Mouse (Mus musculus) thymus, postnatal 25 days (tissue): ENCODE results near the gene Dapk3.
A peak's percentile ranks its signal among the peaks of the same experiment; 100 is the strongest.
"Not testable (repeated sequence)": the region's sequence is repeated elsewhere in the genome, so short reads cannot be mapped to it uniquely, and the experiment has no call there.

Source experiments
- DNase-seq: peaks from one replicate; pipeline ENCODE4 v3.0.0; 2022

Gene Dapk3

DNA sequence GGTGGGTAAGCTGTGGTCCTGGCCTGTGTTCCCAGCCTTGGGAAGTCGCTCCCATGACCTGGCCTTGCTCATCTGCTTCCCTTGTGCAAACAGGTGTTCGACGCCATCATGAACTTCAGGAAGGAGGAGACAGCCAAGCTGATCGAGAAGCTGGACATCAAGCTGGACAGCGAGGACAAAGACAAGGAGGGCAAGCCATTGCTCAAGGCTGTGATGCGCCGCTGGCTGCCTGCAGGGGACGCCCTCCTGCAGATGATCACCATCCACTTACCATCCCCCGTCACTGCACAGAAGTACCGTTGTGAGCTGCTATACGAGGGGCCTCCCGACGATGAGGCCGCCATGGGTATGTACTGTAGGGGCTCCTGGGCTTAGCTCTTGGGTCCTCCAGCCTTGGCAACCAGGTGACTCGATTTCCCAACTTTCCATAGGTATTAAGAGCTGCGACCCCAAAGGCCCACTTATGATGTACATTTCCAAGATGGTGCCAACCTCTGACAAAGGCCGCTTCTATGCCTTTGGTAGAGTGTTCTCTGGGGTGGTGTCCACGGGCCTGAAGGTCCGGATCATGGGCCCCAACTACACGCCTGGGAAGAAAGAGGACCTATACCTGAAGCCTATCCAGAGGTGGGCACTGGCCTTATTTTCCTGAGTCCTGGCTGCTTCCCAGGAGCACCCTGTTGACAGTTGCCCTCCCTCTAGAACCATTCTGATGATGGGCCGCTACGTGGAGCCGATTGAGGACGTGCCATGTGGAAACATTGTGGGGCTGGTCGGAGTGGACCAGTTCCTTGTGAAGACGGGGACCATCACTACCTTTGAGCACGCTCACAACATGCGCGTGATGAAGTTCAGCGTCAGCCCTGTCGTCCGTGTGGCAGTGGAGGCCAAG, 3.1 kb upstream of the Dapk3 start:
- no peak for DNase-seq

DNA sequence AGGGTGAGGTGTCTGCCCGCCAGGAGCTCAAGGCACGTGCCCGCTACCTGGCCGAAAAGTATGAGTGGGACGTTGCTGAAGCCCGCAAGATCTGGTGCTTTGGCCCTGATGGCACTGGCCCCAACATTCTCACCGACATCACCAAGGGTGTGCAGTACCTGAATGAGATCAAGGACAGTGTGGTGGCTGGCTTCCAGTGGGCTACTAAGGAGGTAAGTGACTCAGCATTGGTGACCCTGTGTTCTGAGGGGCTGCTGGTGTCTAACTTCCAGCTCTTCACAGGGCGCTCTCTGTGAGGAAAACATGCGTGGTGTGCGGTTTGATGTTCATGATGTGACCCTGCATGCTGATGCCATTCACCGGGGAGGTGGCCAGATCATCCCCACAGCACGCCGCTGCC, 1.9 kb upstream of the Dapk3 start:
- no peak for DNase-seq

DNA sequence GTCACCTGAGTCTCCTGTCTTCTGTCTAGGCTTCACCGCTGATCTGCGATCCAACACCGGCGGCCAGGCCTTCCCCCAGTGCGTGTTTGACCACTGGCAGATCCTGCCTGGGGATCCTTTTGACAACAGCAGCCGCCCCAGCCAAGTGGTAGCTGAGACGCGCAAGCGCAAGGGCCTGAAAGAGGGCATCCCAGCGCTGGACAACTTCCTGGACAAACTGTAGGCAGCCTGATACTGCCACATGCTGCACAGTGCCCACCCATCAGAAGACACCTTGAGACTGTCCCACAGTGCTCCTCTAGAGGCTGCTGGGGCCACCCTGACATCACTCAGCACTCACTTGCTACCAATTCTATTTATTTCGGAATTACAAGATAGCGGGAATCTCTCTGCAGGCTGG, 945 bp upstream of the Dapk3 start:
- not testable (repeated sequence) for DNase-seq

DNA sequence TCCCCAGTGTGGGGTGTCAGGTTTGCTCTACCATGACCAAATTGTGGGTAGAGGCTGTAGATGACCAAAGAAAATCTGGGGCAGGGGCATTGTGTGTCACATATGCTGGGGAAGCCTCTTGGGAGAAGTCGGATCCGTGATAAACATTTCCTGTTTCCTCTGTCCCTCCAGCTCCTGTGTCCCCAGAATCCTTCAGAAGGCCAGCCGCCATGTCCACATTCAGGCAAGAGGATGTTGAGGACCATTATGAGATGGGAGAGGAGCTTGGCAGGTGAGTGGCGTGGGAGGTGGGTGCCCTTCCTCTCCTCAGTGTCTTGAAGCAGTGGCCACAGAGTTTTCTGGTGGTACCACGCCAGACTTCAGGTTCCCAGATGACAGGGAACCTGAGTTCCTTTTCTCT, 1.0 kb downstream of the Dapk3 start, which contains the start of gene 4930442H23Rik:
4930442H23Rik (minus strand) TSS at position 45 of the 400 bp plus-strand sequence.
- no peak for DNase-seq

DNA sequence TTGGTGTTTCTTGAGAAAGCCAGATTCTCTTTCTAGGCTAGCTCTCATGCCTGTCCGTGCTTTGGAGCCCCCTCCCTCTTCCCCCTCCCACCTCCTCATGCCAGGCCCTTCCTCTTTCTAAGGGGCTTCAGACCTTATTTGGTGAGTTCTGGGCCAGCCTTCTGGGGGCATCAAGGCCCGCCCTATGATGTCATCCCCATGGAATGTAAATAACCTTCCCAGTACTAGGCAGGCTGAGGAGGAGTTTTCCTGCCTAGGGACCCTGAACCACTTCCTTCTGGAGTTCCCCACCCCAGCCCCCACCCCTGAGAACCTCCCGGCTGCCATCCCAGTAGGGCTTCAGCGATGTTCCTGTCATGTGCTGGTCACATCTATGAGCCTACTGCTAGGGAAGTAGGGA, 2.0 kb downstream of the Dapk3 start:
- DNase-seq, result no peak

DNA sequence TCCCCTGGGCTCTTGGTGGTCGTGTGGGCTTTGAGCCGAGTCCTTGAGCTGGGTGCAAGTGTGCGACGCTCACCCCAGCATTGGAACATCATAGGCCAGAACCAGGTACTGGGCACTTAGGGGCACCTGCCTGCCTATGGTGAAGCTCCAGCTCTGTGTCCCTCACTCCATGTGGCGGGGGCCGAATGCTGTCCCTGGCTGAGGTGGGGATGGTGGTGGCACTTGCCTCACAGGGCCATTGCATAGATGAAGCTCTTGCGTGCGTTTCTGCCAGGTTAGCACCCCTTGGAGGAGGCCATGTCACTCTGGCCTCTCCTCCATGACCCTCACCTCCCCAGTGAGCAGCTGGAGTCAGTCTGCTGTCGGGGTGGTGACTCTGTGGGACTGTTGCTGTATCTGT, 4.4 kb downstream of the Dapk3 start:
- no peak for DNase-seq

DNA sequence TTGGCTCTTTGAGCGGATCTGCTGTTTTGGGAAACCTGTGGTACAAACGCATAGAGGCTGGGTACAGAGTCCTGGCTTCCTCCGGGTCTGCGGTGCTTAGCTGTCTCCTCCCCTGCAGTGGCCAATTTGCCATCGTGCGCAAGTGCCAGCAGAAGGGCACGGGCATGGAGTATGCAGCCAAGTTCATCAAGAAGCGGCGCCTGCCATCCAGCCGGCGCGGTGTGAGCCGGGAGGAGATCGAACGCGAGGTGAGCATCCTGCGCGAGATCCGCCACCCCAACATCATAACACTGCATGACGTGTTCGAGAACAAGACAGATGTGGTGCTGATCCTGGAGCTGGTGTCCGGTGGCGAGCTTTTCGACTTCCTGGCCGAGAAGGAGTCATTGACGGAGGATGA, 7.0 kb downstream of the Dapk3 start:
- no peak for DNase-seq

DNA sequence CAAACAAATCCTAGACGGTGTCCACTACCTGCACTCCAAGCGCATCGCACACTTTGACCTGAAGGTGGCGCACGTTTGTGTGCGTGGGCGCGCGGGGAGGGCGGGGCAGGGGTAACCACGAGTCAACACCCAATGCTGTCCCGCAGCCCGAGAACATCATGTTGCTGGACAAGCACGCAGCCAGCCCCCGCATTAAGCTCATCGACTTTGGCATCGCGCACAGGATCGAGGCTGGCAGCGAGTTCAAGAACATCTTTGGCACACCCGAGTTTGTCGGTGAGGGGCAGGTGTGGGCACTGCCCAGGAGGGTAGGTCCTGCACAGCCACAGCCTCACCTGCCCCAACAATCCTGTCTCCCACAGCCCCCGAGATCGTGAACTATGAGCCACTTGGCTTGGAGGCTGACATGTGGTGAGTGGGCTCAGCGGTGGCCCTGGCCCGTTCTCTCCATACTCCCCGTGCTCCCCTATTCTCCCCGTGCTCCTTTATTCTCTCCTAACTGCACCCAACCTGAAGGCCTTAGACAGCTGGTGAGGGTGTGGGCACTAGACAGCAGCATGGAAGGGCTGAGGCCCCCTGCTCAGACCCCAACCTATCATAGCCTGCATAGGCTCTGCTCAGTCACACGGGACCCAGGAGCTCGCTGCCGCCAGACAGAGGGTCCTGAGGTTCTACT, 7.6 kb downstream of the Dapk3 start:
- DNase-seq, result no peak

DNA sequence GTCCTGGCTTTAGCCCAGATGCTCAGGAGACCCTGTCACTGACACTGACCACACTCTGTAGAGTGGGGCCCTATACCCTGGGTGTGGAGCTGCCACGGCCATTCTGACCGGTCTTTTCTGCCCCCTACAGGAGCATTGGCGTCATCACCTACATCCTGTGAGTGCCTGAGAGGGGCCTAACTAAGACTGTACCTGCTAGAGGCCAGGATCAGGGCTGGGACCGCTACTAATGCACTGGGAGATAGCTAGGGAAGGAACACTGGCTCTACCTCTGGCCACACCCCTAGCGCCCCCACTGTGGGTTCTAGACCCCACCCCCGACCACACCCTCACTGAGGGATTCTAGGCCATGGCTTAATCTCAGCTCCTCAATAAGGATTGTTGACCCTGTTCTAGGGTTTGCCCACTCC, 8.1 kb downstream of the Dapk3 start:
- no peak for DNase-seq

DNA sequence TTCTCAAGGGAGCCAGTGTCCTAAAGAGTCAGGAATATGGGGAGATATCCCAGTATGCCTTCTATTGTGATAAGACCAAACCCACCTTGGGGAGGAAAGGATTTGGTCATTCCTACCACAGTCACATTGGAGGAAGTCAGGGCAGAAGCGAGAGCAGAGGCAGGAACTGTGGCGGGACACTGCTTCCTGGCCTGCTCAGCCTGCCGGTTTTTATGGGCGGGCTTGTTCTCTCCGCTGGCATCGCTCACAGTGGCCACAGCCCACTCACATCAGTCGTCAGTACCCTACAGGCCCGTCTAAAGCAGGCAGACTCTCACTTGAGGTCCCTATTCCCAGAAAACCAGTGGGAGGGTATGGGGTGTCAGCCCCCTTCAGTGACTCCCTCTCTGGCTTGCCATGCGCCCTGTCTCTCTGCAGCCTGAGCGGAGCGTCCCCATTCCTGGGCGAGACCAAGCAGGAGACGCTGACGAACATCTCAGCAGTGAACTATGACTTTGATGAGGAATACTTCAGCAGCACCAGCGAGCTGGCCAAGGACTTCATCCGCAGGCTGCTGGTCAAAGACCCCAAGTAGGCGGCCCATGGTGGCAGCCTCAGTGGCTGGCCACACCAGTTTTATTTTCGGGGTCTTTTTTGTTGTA, 8.7 kb downstream of the Dapk3 start:
- no peak for DNase-seq

DNA sequence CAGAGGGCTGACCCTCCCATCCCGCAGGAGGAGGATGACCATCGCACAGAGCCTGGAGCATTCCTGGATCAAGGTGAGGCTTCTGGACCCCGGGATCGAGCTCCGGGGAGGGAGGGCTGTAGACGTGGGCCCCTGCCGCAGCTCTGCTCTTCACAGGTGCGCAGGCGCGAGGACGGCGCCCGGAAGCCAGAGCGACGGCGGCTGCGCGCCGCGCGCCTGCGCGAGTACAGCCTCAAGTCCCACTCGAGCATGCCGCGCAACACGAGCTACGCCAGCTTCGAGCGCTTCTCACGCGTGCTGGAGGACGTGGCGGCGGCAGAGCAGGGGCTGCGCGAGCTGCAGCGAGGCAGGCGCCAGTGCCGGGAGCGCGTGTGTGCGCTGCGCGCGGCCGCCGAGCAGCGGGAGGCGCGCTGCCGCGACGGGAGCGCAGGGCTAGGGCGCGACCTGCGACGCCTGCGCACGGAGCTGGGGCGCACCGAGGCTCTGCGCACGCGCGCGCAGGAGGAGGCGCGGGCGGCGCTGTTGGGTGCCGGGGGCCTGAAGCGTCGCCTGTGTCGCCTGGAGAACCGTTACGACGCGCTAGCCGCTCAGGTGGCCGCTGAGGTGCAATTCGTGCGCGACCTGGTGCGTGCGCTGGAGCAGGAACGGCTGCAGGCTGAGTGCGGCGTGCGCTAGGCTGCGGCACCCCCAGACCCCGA, 9.6 kb downstream of the Dapk3 start:
- DNase-seq, result peak; percentile 90

DNA sequence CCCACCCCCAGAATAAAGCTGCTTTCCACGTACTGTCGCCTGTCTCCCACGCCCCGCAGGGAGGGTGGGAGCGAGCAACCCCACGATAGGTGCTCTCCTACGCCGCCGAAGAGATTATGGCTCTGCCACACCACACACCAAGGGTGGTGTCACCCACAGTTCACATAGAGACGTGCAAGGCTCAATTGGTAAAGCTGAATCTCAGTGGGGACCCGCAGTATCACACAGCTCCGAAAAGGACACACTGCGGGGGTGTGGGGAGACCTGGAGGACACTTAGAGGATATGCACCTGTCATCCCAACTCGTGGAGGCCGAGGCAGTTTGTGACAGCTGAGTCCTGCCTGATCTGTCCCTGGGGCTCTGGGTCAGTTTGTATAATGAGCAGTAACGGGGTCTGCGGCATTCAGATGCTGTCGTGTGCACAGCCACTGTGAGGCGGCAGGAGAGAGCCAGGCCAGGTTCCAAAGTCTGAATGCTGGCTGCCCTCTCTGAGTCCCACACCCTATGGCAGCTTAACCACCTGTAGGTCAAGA, 10.2 kb downstream of the Dapk3 start:
- no peak for DNase-seq

DNA sequence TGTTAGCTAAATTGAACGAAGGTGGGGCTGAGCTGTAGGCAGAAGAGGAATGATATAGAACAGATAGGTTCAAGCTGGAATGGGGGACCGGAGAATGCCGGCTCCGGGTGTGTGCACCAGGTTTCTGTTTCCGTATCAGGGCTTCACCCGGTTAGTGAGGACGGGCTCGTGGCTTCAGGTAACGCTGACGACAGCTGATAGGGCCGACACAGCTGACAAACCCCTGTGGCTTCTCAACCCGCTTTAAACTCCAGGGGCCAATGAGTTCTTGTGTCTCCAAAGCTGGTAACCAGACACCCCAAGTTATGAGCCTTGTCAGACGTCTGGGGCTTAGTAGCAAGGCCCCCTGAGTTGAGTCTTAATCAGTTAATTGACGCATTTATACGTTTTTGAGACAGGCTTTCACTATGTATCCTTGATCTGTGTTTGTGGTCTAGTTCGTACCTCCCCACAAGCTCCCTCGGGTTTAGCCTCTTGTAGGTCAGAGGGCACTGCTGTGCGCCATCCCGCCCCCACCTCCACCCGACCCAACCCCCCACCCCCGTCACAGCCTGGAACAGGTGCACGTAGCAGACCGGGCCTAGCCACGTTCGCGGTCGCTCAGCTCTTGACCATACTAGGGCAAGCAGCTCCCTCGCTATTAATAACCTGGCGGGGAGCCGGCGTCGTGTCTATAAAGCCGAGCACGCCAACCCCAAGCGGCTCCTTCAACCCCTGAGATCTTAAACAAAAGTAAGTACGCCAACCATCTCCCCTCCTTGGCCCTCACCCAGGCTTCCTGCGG, 11.4 kb downstream of the Dapk3 start:
- DNase-seq, result peak; percentile 42

DNA sequence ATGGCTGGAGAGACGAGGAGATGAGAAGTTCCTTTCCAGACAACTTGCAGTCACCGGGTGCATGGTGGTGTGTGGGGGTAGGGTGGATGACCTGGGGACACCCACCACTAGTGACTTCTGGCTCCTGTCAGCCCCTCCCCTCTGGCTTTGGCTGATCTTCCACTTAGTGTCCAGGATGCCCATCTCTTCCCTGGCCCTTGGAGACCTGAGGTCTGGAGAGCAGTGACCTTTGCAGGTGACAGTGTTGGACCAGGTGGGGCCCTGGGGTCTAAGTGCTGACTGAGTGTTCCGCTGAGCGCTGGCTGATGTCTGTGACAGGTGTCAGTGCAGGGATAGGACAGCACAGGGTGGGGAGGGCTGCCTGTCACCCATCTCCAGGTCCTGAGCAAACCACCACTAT, 12.5 kb downstream of the Dapk3 start:
- DNase-seq, result no peak

DNA sequence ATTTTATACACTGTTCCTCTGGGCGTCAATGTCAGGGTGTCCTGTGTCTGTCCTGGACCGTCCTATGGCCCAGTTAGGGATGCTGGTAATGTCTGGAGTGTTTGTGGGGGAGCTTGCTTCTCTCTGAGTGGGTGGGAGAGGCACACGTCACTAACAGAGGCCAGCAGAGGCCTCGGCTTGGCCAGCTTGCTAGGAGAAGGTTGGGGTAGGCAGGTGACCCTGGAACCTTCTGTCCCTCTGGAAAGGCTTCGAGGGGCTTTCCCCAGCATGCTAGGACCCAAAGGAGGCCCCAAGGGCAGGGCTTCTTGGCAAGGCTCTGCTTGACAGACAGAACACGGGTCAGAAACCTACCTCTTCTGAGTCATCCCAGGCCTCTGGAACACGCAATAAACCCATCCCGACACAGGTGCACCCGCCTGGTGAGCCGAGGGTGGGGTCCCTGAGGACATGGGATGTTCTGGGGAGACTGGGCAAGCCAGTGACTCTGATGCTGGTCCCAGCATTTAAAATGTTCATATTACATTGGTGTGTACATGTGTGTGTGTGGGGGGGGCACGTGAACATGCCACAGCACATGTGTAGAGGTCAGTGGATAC, 13.8 kb downstream of the Dapk3 start:
- DNase-seq, result no peak

DNA sequence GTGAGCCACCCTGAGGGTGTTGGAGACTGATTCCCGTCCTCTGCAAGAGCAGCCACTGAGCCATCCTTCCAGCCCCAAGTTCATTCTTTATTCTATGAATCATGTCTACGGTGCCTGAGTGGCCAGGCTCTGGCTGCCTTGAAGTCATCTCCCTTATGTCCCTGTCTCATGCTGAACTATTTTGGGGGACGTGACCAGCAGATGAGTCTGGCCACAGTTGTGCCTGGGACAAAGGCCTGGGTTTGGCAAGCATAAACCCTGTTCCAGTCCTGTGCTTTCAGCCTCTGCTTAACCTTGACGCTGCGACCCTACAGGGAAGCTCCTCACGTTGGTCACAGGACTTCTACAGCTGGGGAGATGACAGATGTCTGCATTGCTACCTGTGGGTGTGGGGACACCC, 14.5 kb downstream of the Dapk3 start:
- DNase-seq, result no peak

DNA sequence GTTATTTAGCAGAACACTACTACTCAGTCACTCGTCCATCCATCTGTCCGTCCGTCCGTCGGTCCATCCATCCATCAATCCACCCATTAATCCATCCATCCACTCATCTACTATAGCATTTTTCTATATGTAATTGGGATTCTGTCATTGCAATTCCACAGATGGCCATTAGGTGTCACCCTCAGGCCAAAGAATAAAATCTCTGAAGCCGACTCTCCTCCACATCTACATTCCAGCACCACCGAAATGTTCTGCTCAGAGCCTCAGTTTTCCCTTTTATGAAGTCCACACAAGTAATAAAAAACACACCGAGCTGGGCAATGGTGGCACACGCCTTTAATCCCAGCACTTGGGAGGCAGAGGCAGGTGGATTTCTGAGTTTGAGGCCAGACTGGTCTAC, 15.4 kb downstream of the Dapk3 start:
- DNase-seq, result peak; percentile 71

DNA sequence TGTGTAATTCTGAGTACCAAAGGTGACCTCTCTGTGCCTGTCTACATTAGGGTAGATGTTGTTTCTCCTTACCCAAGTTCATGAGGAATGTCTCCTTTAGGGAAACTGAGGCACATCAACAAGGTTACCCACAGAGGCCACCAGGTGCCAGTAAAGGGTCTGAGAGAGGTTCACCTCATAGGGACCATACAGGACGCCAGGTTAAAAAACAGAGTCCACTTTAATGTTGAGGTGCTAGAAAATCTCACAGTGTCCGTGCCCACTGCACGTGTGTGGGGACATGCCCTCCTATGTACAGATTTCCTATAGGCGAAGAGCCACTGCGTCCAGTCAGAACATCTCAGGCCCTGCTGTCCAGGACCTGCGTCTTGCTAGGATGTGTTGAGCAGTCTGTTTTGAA, 16.2 kb downstream of the Dapk3 start:
- no peak for DNase-seq

DNA sequence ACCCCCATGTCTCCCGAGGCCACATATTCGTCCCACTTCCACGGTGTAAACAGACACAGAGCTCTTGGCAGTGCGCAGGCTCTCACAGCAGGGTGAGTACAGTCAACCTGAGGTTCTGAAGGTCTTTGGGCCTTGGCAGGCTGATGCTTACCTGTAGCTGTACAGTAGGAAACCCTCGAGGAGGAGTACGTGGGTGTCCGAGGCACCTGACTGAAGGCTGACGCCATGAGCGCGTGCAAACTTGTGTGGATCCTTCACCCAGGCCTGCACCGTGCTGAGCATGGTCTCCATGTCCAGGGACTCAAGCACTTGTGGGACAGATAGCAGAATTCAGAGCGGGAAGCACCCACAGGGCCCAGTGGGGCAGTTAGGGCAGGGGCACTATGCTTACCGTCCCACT, 17.3 kb downstream of the Dapk3 start:
- DNase-seq, result no peak

DNA sequence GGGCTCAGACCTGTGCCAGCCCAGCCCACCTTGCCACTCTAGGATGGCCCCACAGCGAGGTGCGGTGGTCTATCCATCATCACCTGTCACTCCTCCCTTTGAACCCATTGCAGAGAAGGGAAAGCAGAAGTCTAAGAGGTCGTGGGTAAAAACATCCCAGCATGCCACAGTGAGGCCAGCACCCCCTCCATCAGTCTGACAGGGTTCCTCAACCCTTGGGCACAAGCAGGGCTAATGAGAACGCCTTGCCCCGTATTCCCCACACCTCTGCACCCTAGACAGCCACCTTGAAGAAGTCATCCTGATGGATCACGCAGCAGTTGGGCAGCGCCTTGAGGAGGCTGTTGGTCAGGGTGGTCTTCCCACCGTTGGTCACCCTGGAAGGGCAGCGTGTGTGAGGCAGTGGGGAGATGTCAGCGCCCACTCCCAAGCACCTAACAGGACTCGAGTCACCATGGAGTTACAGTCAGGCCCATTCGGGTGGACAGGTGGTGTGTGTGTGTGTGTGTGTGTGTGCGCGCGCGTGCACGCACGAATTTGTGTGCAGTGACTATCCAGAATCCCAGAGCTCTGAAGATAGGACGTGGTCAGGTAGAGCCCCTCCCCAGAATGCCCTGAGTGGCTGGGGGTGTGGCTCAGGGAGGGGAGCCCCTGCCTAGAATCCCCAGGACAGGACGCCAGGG, 17.9 kb downstream of the Dapk3 start:
- DNase-seq, result no peak
